Mouse (Mus musculus) hindbrain, embryonic 12.5 days (tissue): ENCODE results near the gene Akap6. TPM values are rescaled to one million over a fixed set of nuclear protein-coding genes. Genes with fewer than 3 reads are reported as not detected.

Experiments used
- ATAC-seq: fragments of 200-750 bp; cut with Nextera tagmentation; 2 replicates; pipeline ENCODE4 v1.8.0; 2017; ENCODE audit warnings: moderate TSS enrichment; ENCODE audit not compliant: low FRiP score
- H3K27ac ChIP-seq: fragments of 300-500 bp; sonication (generic); 2 replicates; pipeline ENCODE4 v1.5.1; 2016; ENCODE audit warnings: mild to moderate bottlenecking
- H3K27me3 ChIP-seq: fragments of 300-500 bp; sonication (generic); 2 replicates; pipeline ENCODE4 v1.6.1; 2016; ENCODE audit warnings: mild to moderate bottlenecking
- H3K36me3 ChIP-seq: fragments of 300-500 bp; sonication (generic); 2 replicates; pipeline ENCODE4 v1.6.1; 2016; ENCODE audit warnings: mild to moderate bottlenecking
- H3K4me1 ChIP-seq: fragments of 300-500 bp; sonication (generic); 2 replicates; pipeline ENCODE4 v1.6.1; 2016
- H3K4me2 ChIP-seq: fragments of 300-500 bp; sonication (generic); replicated peaks from 2 replicates; pipeline ENCODE4 v1.6.1; 2016; ENCODE audit warnings: mild to moderate bottlenecking
- H3K4me3 ChIP-seq: fragments of 300-500 bp; sonication (generic); 2 replicates; pipeline ENCODE4 v1.5.1; 2016; ENCODE audit warnings: mild to moderate bottlenecking
- H3K9ac ChIP-seq: fragments of 300-500 bp; sonication (generic); 2 replicates; pipeline ENCODE4 v1.6.1; 2016; ENCODE audit warnings: mild to moderate bottlenecking, moderate library complexity
- H3K9me3 ChIP-seq: fragments of 300-500 bp; sonication (generic); replicated peaks from 2 replicates; pipeline ENCODE4 v1.6.1; 2016; ENCODE audit warnings: mild to moderate bottlenecking
- WGBS: fragments of 180-500 bp; shearing (Covaris S2); methylation state at CpG from one replicate; pipeline ENCODE4 v1.1.7; 2016; 5-methylcytosine and 5-hydroxymethylcytosine counted together
- polyA plus RNA-seq: library from polyadenylated mRNA; unstranded; fragments of >200 nt; fragmentation: Nextera tagmentation; extraction: Ambion mirVana; gene quantifications from 2 replicates; pipeline ENCODE4 v1.2.1, GENCODE M21; 2016

Gene Akap6
- polyA plus RNA-seq, 1 experiment from 2014 or later, result 34.2 TPM

- Histone ChIP-seq H3K4me3 (no peak overlapping the region), H3K9me3 (no peaks in the 10 kb centered on the region; the same call in 1 of the 2 replicates), H3K27ac (no peak overlapping the region), H3K36me3 (peaks cover 15% of the 10 kb centered on the region), H3K9ac (no peak overlapping the region), H3K27me3 (no peaks in the 10 kb centered on the region), H3K4me1 (peaks cover 7% of the 10 kb centered on the region), H3K4me2 (no peak overlapping the region)
- no peak for ATAC-seq
- WGBS, result 70% methylated on average over 11 of the region's 11 CpGs
Observed at GRCm38 (mm10) chr12:53146460-53147050, 447.4 kb downstream of the Akap6 start.

GRCm38 (mm10) chr12:53147696-53148095, 448.5 kb downstream of the Akap6 start:
- no peak overlapping the region for H3K27ac ChIP-seq
- H3K36me3 ChIP-seq, result peaks cover 8% of the 10 kb centered on the region; the same call in 1 of the 2 replicates
- H3K9ac ChIP-seq, result no peak overlapping the region
- H3K27me3 ChIP-seq, result no peaks in the 10 kb centered on the region
- peaks cover 7% of the 10 kb centered on the region for H3K4me1 ChIP-seq
- no peak overlapping the region for H3K4me3 ChIP-seq
- H3K4me2 ChIP-seq, result no peak overlapping the region
- no peak for ATAC-seq
- WGBS, result 85% methylated on average over 11 of the region's 11 CpGs
- H3K9me3 ChIP-seq, result no peaks in the 10 kb centered on the region; the same call in 1 of the 2 replicates

- H3K9ac ChIP-seq, result no peak overlapping the region
- 93% methylated on average over 8 of the region's 8 CpGs for WGBS
- ATAC-seq, result no peak
- no peaks in the 10 kb centered on the region for H3K4me1 ChIP-seq
- no peaks in the 10 kb centered on the region for H3K27me3 ChIP-seq
- H3K36me3 ChIP-seq, result no peaks in the 10 kb centered on the region
- H3K4me2 ChIP-seq, result no peak overlapping the region
- no peaks in the 10 kb centered on the region for H3K9me3 ChIP-seq
- no peak overlapping the region for H3K4me3 ChIP-seq
- no peak overlapping the region for H3K27ac ChIP-seq
Observed at GRCm38 (mm10) chr12:53168189-53169003, 469.2 kb downstream of the Akap6 start.

- Histone ChIP-seq H3K4me3 (no peak overlapping the region), H3K36me3 (no peaks in the 10 kb centered on the region), H3K27me3 (no peaks in the 10 kb centered on the region), H3K4me2 (no peak overlapping the region), H3K4me1 (no peaks in the 10 kb centered on the region), H3K9ac (no peak overlapping the region), H3K9me3 (no peaks in the 10 kb centered on the region), H3K27ac (no peak overlapping the region)
- no peak for ATAC-seq
- 90% methylated on average over 7 of the region's 7 CpGs for WGBS
Observed at GRCm38 (mm10) chr12:53191435-53191834, 492.3 kb downstream of the Akap6 start.

- Histone ChIP-seq H3K27ac (no peak overlapping the region), H3K9me3 (no peaks in the 10 kb centered on the region), H3K4me1 (no peaks in the 10 kb centered on the region), H3K4me3 (no peak overlapping the region), H3K4me2 (no peak overlapping the region), H3K36me3 (no peaks in the 10 kb centered on the region), H3K27me3 (no peaks in the 10 kb centered on the region), H3K9ac (no peak overlapping the region)
- 74% methylated on average over 5 of the region's 5 CpGs for WGBS
- ATAC-seq, result no peak
Observed at GRCm38 (mm10) chr12:53193664-53194063, 494.5 kb downstream of the Akap6 start.

Other genes with a start within 250 kb of the Akap6 start
- 56.0 and 58.3 TPM in 2 replicates for gene Arhgap5, start 195.4 kb upstream of the Akap6 start, polyA plus RNA-seq